Mouse (Mus musculus): ENCODE measurements around the gene Ifi35. TPM values are rescaled to one million over a fixed set of nuclear protein-coding genes. Genes with fewer than 3 reads are reported as not detected.
"Not testable (repeated sequence)": the region's sequence is repeated elsewhere in the genome, so short reads cannot be mapped to it uniquely, and the experiment has no call there.

The Ifi35 gene
- total and polyA plus RNA-seq, 2 experiments from 2014 or later = 5.1 to 5.2 TPM

DNA sequence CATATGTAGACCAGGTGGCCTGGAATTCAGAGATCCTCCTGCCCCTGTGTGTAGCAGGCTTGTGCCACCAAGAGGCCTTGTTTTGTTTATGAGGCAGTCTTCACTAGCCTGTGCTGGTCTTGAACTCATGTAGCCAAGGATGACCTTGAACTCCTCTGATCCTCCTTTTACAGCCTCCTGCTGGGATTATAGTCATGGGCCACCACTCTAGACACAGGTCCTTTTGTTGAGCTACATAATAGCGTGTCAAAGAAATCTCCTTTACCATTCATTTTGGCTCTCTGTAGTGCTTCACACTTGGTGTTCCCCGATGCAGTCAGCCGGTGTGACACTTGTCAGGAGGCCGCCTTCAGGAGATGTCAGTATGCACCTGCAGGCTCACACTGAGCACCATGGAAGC is 11.3 kb upstream of the Ifi35 start:
- Histone ChIP-seq H3K4me2 (ENCODE audit: low read depth) (no peak overlapping the region), H3K4me1 (ENCODE audit: insufficient read depth) (no peaks in the 10 kb centered on the region), H3K36me3 (ENCODE audit: insufficient read depth) (peaks cover 33% of the 10 kb centered on the region), H3K9ac (no peak overlapping the region), H3K9me3 (ENCODE audit: low read length) (no peaks in the 10 kb centered on the region), H3K27me3 (ENCODE audit: insufficient read depth, low read length) (no peaks in the 10 kb centered on the region), H3K27ac (ENCODE audit: low read depth, low read length) (no peak overlapping the region), H3K4me3 (ENCODE audit: low read depth, low read length) (no peak overlapping the region)
- no peak for TF ChIP-seq CTCF (IDR thresholded peaks at IDR 0.05; ENCODE audit: low read depth)
- no peak for ATAC-seq
- DNase-seq = no peak
- 49% methylated on average over 4 of the region's 4 CpGs for WGBS

DNA sequence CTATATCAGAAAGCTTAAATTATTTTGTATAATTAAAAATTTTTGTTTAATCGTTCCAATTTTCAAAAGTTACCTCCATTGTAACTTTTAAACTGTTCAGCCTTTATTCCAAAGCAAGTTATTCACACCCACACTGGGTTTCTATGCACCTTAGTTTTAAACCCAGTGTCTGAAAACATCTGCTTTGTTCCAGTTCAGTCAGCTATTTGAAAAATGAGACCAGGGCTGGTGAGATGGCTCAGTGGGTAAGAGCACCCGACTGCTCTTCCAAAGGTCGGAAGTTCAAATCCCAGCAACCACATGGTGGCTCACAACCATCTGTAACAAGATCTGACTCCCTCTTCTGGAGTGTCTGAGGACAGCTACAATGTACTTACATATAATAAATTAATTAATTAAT is 10.2 kb upstream of the Ifi35 start:
- not testable (repeated sequence) for H3K4me1 ChIP-seq (ENCODE audit: insufficient read depth); H3K27me3 ChIP-seq (ENCODE audit: insufficient read depth, low read length); H3K9ac ChIP-seq; H3K9me3 ChIP-seq (ENCODE audit: low read length); DNase-seq; ATAC-seq; H3K27ac ChIP-seq (ENCODE audit: low read depth, low read length); H3K4me3 ChIP-seq (ENCODE audit: low read depth, low read length); H3K4me2 ChIP-seq (ENCODE audit: low read depth)
- peaks cover 27% of the 10 kb centered on the region for H3K36me3 ChIP-seq (ENCODE audit: insufficient read depth)
- WGBS = 55% methylated on average over 3 of the region's 3 CpGs

DNA sequence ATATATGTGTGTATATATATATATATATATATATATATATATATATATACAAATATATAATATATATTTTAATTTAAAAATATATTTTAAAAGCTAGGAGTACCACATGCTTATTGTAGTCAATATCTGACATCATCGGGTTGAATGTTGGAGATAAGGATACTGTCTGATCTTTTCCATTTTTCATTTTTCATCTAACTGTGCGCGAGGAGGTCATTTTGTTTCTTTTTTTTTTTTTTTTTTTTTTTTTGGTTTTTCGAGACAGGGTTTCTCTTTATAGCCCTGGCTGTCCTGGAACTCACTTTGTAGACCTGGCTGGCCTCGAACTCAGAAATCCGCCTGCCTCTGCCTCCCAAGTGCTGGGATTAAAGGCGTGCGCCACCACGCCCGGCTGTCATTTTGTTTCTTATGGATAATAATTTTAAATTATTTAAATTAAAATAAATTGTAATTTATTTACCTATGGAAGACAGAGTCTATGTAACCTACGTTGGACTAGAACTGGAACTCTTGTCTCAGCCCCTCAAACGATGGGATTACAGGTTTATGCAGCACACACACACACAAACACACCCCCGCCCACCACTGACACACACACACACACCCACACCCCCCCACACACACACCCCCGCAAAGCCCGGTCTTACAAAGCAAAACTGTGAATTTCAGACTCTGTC is 6.6 kb upstream of the Ifi35 start:
- ATAC-seq = not testable (repeated sequence)

DNA sequence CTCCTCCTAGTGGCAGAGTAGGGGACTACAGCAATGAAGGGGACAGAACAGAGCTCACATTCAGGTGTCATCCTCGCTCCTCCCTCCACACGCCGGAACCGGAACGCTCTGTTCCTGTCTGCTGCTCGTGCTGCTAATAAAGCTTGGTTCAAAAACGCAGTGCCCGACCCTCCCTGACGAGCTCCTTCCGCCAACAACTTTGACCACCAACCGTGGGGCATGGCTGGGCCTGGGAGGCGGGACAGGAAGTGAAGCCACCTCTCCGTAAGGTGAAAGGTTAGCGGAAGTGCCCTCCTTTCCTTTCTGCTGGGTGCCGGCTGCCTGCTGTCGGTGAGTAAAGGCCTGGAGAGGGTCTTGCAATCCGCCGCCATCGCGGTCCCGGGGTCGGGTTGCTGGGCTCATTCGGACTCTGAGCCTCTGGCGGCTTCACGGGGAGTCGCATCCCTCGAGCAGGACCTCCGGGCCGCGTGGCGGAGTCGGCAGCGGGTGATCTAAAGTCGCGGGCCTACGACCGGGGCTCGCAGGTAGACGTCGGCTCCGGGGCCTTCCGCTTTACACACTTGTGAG is 6.0 kb upstream of the Ifi35 start, which contains the start of gene Rpl27:
Gene Rpl27 (plus strand): TSS at position 172 of the 567 bp plus-strand sequence.
- Histone ChIP-seq H3K36me3 (ENCODE audit: insufficient read depth) (peaks cover 26% of the 10 kb centered on the region), H3K9ac (peak within 1 kb of the TSS; percentile 94), H3K4me2 (ENCODE audit: low read depth) (peak within 1 kb of the TSS; percentile 59), H3K27me3 (ENCODE audit: insufficient read depth, low read length) (no peaks in the 10 kb centered on the region), H3K27ac (ENCODE audit: low read depth, low read length) (peak within 1 kb of the TSS; percentile 87), H3K4me3 (ENCODE audit: low read depth, low read length) (peak within 1 kb of the TSS; percentile 74), H3K4me1 (ENCODE audit: insufficient read depth) (no peaks in the 10 kb centered on the region), H3K9me3 (ENCODE audit: low read length) (no peaks in the 10 kb centered on the region)
- WGBS = under 1% methylated on average over 42 of the region's 42 CpGs
- ATAC-seq (peak; percentile 98), DNase-seq (peak; percentile 99)
- peak; percentile 92 for TF ChIP-seq CTCF (IDR thresholded peaks at IDR 0.05; ENCODE audit: low read depth)

More for the DNA sequence above, 6.6 kb upstream of the Ifi35 start:
- DNase-seq; H3K4me1 ChIP-seq (ENCODE audit: insufficient read depth); H3K9me3 ChIP-seq (ENCODE audit: low read length); H3K27me3 ChIP-seq (ENCODE audit: insufficient read depth, low read length); H3K27ac ChIP-seq (ENCODE audit: low read depth, low read length); H3K9ac ChIP-seq: not testable (repeated sequence)
- H3K4me3 ChIP-seq (ENCODE audit: low read depth, low read length) = peak overlapping the region; percentile 31
- H3K36me3 ChIP-seq (ENCODE audit: insufficient read depth) = peaks cover 26% of the 10 kb centered on the region
- WGBS = 36% methylated on average over 15 of the region's 15 CpGs
- peak overlapping the region; percentile 40 for H3K4me2 ChIP-seq (ENCODE audit: low read depth)

GRCm38 (mm10) chr11:101442760-101443159 is 5.4 kb upstream of the Ifi35 start:
- WGBS = 1% methylated on average over 14 of the region's 14 CpGs
- 0 out of 2 replicates have a peak, but pooled peaks have one; percentile 1 for ATAC-seq
- H3K4me3 ChIP-seq (ENCODE audit: low read depth, low read length) = peak overlapping the region; percentile 74
- H3K4me2 ChIP-seq (ENCODE audit: low read depth) = peak overlapping the region; percentile 59
- H3K27me3 ChIP-seq (ENCODE audit: insufficient read depth, low read length) = no peaks in the 10 kb centered on the region
- no peak for DNase-seq
- peak overlapping the region; percentile 94 for H3K9ac ChIP-seq
- H3K27ac ChIP-seq (ENCODE audit: low read depth, low read length) = peak overlapping the region; percentile 87
- TF ChIP-seq CTCF (IDR thresholded peaks at IDR 0.05; ENCODE audit: low read depth) = no peak
- no peaks in the 10 kb centered on the region for H3K9me3 ChIP-seq (ENCODE audit: low read length)
- H3K36me3 ChIP-seq (ENCODE audit: insufficient read depth) = peaks cover 26% of the 10 kb centered on the region
- H3K4me1 ChIP-seq (ENCODE audit: insufficient read depth) = no peaks in the 10 kb centered on the region

DNA sequence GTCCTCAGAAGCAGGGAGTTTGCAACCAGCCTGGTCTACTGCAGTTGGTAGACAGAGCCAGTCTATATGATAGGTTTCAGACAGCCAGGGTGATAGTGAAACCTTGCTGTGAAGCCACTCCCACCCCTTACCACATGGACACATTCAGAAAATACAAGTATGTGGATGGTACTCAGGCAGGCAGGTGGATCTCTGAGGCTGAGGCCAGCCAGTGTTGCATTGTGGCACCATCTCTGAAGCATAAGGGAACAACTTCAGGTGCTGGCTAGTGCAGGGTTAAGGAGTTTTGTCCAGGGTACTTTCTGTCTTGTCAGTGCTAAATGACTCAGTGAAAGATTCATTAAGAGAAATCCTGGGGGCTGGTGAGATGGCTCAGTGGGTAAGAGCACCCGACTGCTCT is 1.9 kb upstream of the Ifi35 start:
- ATAC-seq (no peak), DNase-seq (no peak)

GRCm38 (mm10) chr11:101446860-101447259 is 1.3 kb upstream of the Ifi35 start:
- H3K4me1 ChIP-seq (ENCODE audit: insufficient read depth); H3K27me3 ChIP-seq (ENCODE audit: insufficient read depth, low read length); H3K4me2 ChIP-seq (ENCODE audit: low read depth); H3K4me3 ChIP-seq (ENCODE audit: low read depth, low read length); H3K9me3 ChIP-seq (ENCODE audit: low read length); H3K9ac ChIP-seq; H3K27ac ChIP-seq (ENCODE audit: low read depth, low read length); DNase-seq; ATAC-seq: not testable (repeated sequence)
- peaks cover 26% of the 10 kb centered on the region for H3K36me3 ChIP-seq (ENCODE audit: insufficient read depth)
- 86% methylated on average over 8 of the region's 8 CpGs for WGBS

More for the DNA sequence above, 1.9 kb upstream of the Ifi35 start:
- TF ChIP-seq CTCF (IDR thresholded peaks at IDR 0.05; ENCODE audit: low read depth) = no peak
- H3K27me3 ChIP-seq (ENCODE audit: insufficient read depth, low read length) = no peaks in the 10 kb centered on the region
- H3K4me3 ChIP-seq (ENCODE audit: low read depth, low read length) = no peak overlapping the region
- 95% methylated on average over 1 of the region's 1 CpGs for WGBS
- H3K4me1 ChIP-seq (ENCODE audit: insufficient read depth) = no peaks in the 10 kb centered on the region
- no peaks in the 10 kb centered on the region for H3K9me3 ChIP-seq (ENCODE audit: low read length)
- H3K36me3 ChIP-seq (ENCODE audit: insufficient read depth) = peaks cover 26% of the 10 kb centered on the region
- no peak overlapping the region for H3K27ac ChIP-seq (ENCODE audit: low read depth, low read length)
- no peak overlapping the region for H3K4me2 ChIP-seq (ENCODE audit: low read depth)
- no peak overlapping the region for H3K9ac ChIP-seq
